Mouse (Mus musculus): ENCODE results near the gene Eif3d.
"Not testable (repeated sequence)": the region's sequence is repeated elsewhere in the genome, so short reads cannot be mapped to it uniquely, and the experiment has no call there.

Eif3d gene

DNA sequence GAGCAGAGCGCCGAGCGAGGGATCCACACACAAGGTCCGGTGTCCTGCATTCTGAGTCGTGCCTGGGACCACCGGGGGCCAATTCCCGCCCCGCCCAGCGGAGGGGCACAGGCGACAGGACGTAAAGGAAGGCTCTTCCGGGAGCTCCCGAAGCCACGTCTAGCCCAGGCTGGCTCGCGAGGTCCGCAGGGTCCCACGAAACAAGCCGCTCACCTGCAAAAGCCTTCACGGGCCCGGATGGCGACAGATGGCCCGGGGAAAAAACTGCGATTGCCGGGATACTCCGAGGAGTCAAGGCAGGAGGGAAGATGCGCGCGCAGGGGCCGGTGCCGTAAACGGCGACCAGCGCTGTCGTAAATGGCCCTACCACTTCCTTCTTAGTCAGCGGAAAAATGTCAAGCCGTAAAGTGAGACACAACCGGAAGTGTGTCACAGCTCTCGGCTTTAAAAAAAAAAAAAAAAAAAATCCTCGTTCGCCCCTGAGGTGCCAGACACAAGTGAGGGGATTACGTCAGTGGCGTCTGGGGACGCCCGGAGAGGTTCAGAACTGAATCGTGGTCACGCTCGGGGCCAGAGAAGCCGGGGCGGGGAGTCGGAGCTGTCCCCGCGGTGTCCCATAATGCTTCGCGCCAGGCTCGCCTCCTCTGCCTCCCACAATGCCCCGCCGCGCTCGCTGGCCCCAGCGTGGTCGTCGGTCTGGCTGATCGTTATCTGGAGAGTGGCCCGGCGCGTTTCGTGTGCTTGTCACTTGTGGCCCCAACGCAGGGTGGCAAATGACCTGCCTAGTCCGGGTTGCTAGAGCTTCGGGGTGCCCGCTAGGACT, at the start of gene Eif3d:
TSS of gene Eif3d (minus strand) at position 344 of the 823 bp plus-strand sequence.
- in situ Hi-C loops (cut with MboI, MseI): loop anchor here (10.0 kb wide), 1 partner anchor 434 kb away; the partner anchor contains the start of genes Mpst and Tst

DNA sequence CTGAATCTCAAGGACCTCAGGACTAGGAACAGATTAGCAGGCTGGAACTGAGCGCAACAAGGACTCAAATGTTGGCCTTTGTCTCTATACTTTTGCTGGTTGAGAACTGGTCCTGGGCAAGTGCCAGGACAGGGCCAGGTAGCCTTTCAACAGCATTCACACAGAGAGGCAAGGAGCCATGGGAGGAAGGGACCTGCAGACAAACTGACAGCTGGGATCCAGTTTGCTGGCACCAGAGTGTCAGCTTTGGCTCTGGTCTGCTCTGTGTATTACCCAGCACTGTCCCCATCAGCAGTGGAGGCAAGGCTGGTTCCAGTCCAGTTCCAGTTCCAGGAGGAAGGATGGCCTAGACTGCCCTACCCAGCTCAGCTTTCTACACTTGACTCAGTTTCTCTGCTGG, 43.4 kb upstream of the Eif3d start:
- in situ Hi-C loops (cut with MboI, MseI): no loop called here

GRCm38 (mm10) chr15:78008206-78008605, 37.6 kb upstream of the Eif3d start:
- in situ Hi-C loops (cut with MboI, MseI): not testable (repeated sequence)

- in situ Hi-C loops (cut with MboI, MseI): no loop called here
These were observed 33.3 kb upstream of the Eif3d start for GRCm38 (mm10) chr15:78003929-78004328.

DNA sequence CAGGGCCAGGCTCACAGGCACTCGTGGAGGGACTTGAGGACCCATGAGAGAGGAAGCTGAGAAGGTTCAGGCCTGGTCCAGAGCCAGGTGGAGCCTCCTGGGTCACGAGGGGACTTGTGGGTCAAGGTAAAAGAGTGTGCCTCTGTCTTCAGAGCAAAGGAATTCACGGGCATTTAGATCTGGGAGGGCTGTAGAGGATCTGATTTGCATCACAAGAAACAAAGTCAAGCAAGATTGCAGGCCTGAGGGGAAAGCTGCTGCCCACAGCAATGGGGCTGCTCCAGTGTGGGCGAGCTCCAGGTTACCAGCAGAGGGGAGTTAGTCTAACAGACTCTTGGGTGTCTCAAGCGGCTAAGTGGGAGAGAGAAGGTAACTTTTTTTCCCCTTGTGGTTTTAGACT, 30.8 kb upstream of the Eif3d start:
- in situ Hi-C loops (cut with MboI, MseI): no loop called here

- in situ Hi-C loops (cut with MboI, MseI): no loop called here
These were observed 17.9 kb upstream of the Eif3d start for GRCm38 (mm10) chr15:77988541-77988940.

DNA sequence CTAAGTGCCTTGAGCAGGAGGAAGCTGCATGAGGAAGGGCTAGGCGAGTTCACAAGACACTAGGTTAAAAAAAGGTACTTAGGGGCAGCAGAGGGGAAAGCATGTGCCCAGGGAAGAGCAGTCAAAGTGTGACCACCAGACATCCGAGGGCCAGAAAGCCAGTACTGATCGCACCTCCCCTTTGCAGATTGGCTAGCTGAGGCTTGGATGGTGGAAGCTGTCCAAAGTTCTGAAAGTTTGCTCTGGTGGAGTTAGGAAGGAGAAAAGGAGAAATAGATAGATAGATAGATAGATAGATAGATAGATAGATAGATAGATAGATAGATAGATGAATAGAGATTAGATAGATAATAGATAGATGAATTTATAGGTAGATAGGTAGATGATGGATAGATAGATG, 12.8 kb upstream of the Eif3d start:
- in situ Hi-C loops (cut with MboI, MseI): no loop called here

- in situ Hi-C loops (cut with MboI, MseI): no loop called here
These were observed 11.8 kb upstream of the Eif3d start for GRCm38 (mm10) chr15:77982195-77982939.

DNA sequence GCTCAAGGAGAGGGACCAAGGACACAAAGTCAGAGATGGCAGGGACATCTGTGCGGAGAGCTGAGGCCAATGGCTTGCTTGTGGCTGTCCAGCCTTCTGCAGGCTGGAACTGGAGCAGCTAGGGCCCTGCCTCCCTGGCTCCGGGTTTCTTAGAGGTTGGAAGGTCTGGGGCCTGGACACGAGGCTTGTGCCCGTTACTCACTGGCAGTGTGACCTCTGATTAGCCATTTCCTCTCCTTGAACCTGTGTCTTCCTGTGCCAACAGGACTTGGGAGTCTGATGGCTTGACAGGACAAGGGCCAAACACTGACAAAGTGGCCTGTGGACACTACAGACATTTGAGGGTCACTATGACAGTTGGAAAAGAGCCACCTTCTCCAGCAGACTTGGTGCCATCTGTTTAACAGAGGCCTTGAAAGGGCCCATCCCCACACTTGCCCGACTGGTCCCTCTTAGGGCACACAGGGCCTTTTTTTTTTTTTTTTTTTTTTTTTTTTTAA, 10.6 kb upstream of the Eif3d start:
- in situ Hi-C loops (cut with MboI, MseI): no loop called here

GRCm38 (mm10) chr15:77979427-77979865, 8.8 kb upstream of the Eif3d start:
- in situ Hi-C loops (cut with MboI, MseI): loop anchor here (10.0 kb wide), 1 partner anchor 425 kb away; the partner anchor contains the start of genes Mpst and Tst

DNA sequence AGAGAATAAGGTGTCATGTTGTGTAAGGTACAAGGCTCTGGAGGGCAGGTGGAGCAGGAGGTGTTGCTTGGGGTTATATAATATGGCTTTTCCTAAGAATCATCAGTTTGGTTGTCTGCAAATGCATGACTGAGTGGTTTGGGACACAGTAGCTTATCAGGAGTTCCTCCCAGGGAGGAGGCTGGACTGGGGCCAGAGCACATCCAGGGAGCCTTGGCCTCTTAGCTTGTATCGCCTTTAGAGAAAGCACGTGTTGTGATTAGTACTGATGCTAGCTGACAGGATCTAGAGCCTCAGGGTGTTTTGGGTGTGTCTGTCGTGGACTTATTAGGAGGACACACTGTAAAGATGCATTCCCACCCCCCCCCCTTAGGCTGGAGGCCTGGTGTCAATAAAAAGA, 7.0 kb upstream of the Eif3d start:
- in situ Hi-C loops (cut with MboI, MseI): loop anchor here (10.0 kb wide), 1 partner anchor 427 kb away; the partner anchor contains the start of genes Mpst and Tst

- in situ Hi-C loops (cut with MboI, MseI): loop anchor here (10.0 kb wide), 1 partner anchor 430 kb away; the partner anchor contains the start of genes Mpst and Tst
These were observed 3.7 kb upstream of the Eif3d start for GRCm38 (mm10) chr15:77974165-77974841.

DNA sequence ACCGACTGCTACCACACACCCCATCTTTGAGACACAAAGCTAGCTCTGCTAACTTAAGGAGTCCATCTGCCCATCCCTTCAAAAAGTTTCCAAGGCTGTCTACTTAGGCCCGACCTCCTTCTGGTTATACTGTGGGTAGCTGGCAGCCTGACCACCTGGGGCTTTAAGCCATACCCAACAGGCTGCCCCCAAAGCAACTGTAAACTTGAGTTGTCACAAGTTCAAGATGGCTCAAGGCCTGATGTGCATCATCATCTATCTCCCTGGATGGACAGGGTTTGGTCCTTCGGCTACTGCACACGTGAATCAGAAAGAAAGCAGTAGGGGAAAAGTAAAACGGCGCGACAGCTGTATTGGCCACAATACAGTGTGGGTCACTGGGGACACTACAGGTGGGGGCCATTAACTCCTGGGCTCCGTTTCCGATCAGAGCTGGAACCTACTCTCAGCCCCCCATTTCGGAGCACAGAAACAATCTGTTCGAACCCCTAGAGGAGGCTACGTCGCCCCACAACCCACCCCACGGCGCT, 608 bp downstream of the Eif3d start:
- in situ Hi-C loops (cut with MboI, MseI): loop anchor here (10.0 kb wide), 1 partner anchor 435 kb away; the partner anchor contains the start of genes Mpst and Tst

DNA sequence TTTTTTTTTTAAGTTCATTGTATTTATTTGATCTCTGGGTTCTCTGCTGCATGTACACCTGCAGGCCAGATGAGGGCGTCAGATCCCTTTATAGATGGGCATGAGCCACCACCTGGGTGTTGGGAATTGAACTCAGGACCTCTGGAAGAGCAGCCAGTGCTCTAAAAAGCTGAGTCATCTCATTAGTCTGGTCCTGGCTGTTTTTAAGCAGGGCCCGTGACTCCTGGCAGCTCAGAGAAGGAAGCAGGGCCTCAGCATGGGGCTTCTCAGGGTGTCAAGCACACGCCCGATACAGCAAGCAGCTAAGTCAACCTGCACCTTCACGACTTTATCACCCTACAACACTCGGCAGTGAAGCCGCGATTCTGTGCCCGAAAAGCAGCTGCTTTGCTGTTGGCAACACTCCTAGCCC, 5.5 kb downstream of the Eif3d start:
- in situ Hi-C loops (cut with MboI, MseI): no loop called here

DNA sequence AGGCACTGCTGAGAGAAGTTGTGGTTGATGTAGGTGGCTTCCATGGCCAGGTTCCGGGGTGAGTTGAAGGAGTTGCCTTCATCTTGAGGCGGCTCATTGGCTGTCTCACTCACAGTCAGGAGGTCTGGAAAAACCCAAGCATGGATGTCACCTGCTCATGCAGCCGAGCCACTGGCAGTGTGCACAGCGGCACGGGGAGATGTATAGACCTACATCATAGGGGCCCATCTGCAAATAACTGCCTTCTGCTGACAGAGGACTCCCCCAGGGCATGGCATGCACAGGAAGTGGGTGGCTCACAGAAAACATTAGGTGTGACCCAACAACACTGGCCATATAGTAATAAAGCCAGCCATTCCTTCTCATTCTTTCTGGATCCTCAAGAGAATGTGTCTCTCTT, 8.2 kb downstream of the Eif3d start:
- in situ Hi-C loops (cut with MboI, MseI): no loop called here

DNA sequence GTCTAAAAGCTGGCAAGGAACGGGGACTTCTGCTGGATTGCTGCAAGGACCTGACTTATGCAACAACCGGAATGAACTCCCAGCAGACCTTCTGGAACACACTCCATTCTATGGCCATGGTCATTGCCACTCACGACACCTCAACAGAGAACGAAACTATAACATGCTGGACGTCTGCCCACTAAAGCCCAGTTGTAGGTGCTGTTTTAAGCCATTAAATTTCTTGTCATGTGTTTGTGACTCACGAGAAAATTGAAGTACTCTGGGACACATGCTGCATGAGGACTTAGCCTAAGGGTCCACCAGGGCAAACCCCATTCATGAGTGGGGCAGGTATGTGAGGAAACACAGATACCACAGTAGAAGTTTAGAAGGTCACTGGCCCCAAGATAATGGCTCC, 9.9 kb downstream of the Eif3d start:
- in situ Hi-C loops (cut with MboI, MseI): no loop called here

DNA sequence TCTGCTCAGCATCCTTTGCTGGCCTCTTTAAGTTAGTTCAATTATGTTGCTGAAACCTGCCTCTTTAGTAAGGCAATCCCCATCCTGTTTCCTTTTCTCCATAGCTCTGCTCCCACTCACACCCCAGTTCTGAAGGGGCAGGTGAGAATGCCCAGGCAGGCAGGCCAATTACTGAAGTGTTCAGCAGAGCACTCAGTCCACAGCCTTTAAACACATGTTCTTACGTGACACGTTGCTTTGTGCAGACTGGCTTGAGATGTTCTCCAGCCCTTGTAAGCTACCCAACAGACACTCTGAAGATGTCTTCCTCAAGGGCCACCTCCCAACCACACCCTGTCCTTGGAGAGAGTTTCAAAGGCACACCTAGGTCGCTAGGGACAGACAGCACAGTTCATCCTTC, 12.5 kb downstream of the Eif3d start:
- in situ Hi-C loops (cut with MboI, MseI): no loop called here

DNA sequence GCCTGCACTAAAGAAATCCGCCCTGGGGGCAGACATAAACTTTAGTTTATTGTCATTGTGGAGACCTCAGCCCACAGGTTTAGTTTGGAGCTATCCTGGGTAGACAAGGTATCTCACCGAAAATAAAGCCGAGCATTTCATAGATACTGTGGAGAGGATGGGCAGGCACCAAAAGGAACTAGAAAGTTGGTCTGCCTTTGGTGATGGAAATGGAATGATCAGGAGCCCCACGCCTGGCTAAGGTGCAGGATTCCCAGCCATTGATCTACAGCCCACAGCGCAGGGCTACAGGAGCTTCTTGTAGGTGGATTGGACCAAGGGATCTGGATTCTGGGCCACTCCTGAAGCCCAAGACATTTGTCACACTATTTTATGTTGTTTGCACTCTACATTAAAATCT, 13.0 kb downstream of the Eif3d start:
- in situ Hi-C loops (cut with MboI, MseI): no loop called here

DNA sequence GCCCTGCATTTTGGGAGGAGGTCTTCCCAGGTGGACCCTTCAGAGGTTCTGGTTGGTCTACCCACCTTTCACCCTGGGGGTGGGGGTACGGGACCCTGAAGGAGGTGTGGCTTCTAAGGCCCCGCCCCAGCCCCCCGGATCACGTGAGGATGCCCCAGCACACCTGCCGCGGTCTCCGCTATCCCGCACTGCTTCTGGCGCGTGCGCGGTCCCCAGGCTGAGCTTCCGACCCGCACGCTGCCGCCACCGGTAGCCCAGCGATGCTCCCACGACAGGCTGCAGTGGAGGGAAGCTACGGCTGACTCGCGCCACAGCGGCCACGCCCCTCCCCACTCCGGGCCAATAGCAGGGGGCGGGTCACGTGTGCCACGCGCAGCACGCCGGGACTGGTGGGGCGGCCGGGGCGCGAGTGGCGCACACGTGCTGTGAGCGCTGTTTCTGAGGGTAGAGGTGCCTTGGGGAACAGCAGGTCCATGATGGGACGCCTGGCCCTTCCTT, 14.2 kb downstream of the Eif3d start, which contains the start of gene Foxred2:
TSS of gene Foxred2 (minus strand) at position 319 of the 498 bp plus-strand sequence.
- in situ Hi-C loops (cut with MboI, MseI): no loop called here

GRCm38 (mm10) chr15:77955440-77956403, 14.9 kb downstream of the Eif3d start:
- in situ Hi-C loops (cut with MboI, MseI): no loop called here
